Comparison of ENCODE assay signal across 8 mouse cellular contexts in the genomic region with DNA sequence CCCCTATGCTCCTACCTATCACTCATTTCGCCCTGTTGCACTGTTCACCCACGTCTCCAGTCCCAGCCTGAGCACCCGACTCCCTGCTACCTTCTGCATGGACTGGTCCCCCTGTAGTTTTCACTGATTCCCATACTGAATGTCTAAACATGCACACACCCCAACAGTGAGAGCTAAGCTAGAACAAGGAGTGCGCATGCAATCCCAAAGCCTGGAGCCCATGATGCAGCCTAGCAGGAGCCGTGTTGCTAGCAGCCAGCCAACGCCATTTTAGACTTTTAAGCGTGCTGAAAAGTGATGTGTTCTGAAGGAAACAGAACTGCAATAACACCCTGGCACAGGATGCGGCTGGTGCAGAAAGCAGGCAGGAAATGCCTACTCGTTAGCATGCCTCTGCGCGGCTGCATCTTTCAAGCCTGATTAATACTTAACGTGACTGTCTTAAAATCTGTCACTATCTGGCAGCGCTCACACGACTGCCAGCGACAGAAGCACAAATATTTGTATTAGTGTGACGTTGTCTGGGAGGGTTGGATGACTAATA.
DNase-seq lines count a peak whose midpoint lies in the region; ATAC-seq lines count a peak whose summit lies in the region.

No protein-coding gene starts in this region.

- WGBS in heart, embryonic 13.5 days, result 36% methylated on average over 16 of the region's 16 CpGs
- 28% methylated on average over 16 of the region's 16 CpGs for WGBS in kidney, embryonic 16.5 days
- WGBS in limb, embryonic 12.5 days, result 25% methylated on average over 16 of the region's 16 CpGs
- 45% methylated on average over 16 of the region's 16 CpGs for WGBS in midbrain, embryonic 13.5 days

- H3K4me1 ChIP-seq in heart, embryonic 13.5 days, result peaks cover 8% of the 10 kb centered on the region
- H3K4me1 ChIP-seq in kidney, embryonic 16.5 days (ENCODE audit: insufficient read depth, low read length), result peaks cover 3% of the 10 kb centered on the region; the same call in 1 of the 2 replicates
- H3K4me1 ChIP-seq in limb, embryonic 12.5 days (replicated peaks), result peaks cover 6% of the 10 kb centered on the region; the same call in 1 of the 2 replicates
- H3K4me1 ChIP-seq in midbrain, embryonic 13.5 days (replicated peaks), result peaks cover 8% of the 10 kb centered on the region

- peak overlapping the region; percentile 63 for H3K9ac ChIP-seq in heart, embryonic 13.5 days
- no peak overlapping the region; the same call in 1 of the 2 replicates for H3K9ac ChIP-seq in kidney, embryonic 16.5 days (replicated peaks; ENCODE audit: low read length)
- 0 out of 2 replicates have a peak overlapping the region, but pooled peaks have one; percentile 23 for H3K9ac ChIP-seq in limb, embryonic 12.5 days (replicated peaks)
- no peak overlapping the region for H3K9ac ChIP-seq in midbrain, embryonic 13.5 days (replicated peaks)

- H3K36me3 ChIP-seq in heart, embryonic 13.5 days, result no peaks in the 10 kb centered on the region
- no peaks in the 10 kb centered on the region for H3K36me3 ChIP-seq in kidney, embryonic 16.5 days (ENCODE audit: insufficient read depth, low read length)
- no peaks in the 10 kb centered on the region for H3K36me3 ChIP-seq in limb, embryonic 12.5 days
- H3K36me3 ChIP-seq in midbrain, embryonic 13.5 days, result no peaks in the 10 kb centered on the region

- DNase-seq in CD4-positive, CD25-positive, alpha-beta regulatory T cell, adult 2 months (ENCODE audit: low read depth, low spot score), result peak; percentile 64
- peak; percentile 43 for DNase-seq in telencephalon, adult 2 months (ENCODE audit: low read depth, low spot score)

- ATAC-seq in activated CD4-positive, CD25-positive, alpha-beta regulatory T cell, adult 4 months, result peak; percentile 82
- no peak for ATAC-seq in heart, embryonic 13.5 days (ENCODE audit: extremely low read depth, insufficient number of reproducible peaks, low FRiP score, low TSS enrichment)
- ATAC-seq in kidney, embryonic 16.5 days (ENCODE audit: low FRiP score, low TSS enrichment), result peak; percentile 63
- ATAC-seq in limb, embryonic 12.5 days (ENCODE audit: insufficient number of reproducible peaks, insufficient read depth, low FRiP score, low TSS enrichment, low read depth), result no peak
- ATAC-seq in midbrain, embryonic 13.5 days, result no peak
- ATAC-seq in megakaryocyte-erythroid progenitor cell, adult 5-6 weeks (replicated peaks; ENCODE audit: low FRiP score, low TSS enrichment, poor library complexity, severe bottlenecking), result no peak

- no peaks in the 10 kb centered on the region for H3K27me3 ChIP-seq in heart, embryonic 13.5 days (replicated peaks)
- no peaks in the 10 kb centered on the region for H3K27me3 ChIP-seq in kidney, embryonic 16.5 days (ENCODE audit: insufficient read depth, low read length)
- no peaks in the 10 kb centered on the region for H3K27me3 ChIP-seq in limb, embryonic 12.5 days
- no peaks in the 10 kb centered on the region for H3K27me3 ChIP-seq in midbrain, embryonic 13.5 days

- H3K4me3 ChIP-seq in heart, embryonic 13.5 days, result peak overlapping the region; percentile 40
- H3K4me3 ChIP-seq in kidney, embryonic 16.5 days (ENCODE audit: low read length), result peak overlapping the region; percentile 35
- H3K4me3 ChIP-seq in limb, embryonic 12.5 days (replicated peaks), result peak overlapping the region; percentile 31
- 0 out of 2 replicates have a peak overlapping the region, but pooled peaks have one; percentile 9 for H3K4me3 ChIP-seq in midbrain, embryonic 13.5 days (replicated peaks)

- no peak overlapping the region for H3K27ac ChIP-seq in heart, embryonic 13.5 days (replicated peaks)
- H3K27ac ChIP-seq in kidney, embryonic 16.5 days (ENCODE audit: low read length), result peak overlapping the region; percentile 36; the same call in 1 of the 2 replicates
- H3K27ac ChIP-seq in limb, embryonic 12.5 days, result no peak overlapping the region
- peak overlapping the region; percentile 56 for H3K27ac ChIP-seq in midbrain, embryonic 13.5 days

- peak overlapping the region; percentile 71 for H3K4me2 ChIP-seq in heart, embryonic 13.5 days
- H3K4me2 ChIP-seq in kidney, embryonic 16.5 days (replicated peaks; ENCODE audit: low read depth, low read length), result peak overlapping the region; percentile 59
- H3K4me2 ChIP-seq in limb, embryonic 12.5 days, result peak overlapping the region; percentile 59
- peak overlapping the region; percentile 37 for H3K4me2 ChIP-seq in midbrain, embryonic 13.5 days (replicated peaks)

- no peaks in the 10 kb centered on the region for H3K9me3 ChIP-seq in heart, embryonic 13.5 days
- H3K9me3 ChIP-seq in kidney, embryonic 16.5 days (ENCODE audit: low read length), result no peaks in the 10 kb centered on the region
- no peaks in the 10 kb centered on the region for H3K9me3 ChIP-seq in limb, embryonic 12.5 days
- H3K9me3 ChIP-seq in midbrain, embryonic 13.5 days, result no peaks in the 10 kb centered on the region

Comparison
In these comparisons a context has a peak if more than half of its experiments do, and no peak if none do; other contexts are left out.
1. ATAC-seq: peak in activated CD4-positive, CD25-positive, alpha-beta regulatory T cell, adult 4 months (single experiment) and kidney, embryonic 16.5 days (single experiment); none in heart, embryonic 13.5 days (single experiment), limb, embryonic 12.5 days (single experiment), midbrain, embryonic 13.5 days (single experiment) and megakaryocyte-erythroid progenitor cell, adult 5-6 weeks (single experiment).
2. H3K27ac ChIP-seq: peak in kidney, embryonic 16.5 days (single experiment) and midbrain, embryonic 13.5 days (single experiment); none in heart, embryonic 13.5 days (single experiment) and limb, embryonic 12.5 days (single experiment).
3. H3K9ac ChIP-seq: peak in heart, embryonic 13.5 days (single experiment) and limb, embryonic 12.5 days (single experiment); none in kidney, embryonic 16.5 days (single experiment) and midbrain, embryonic 13.5 days (single experiment).
4. Peak in every context shown above with its lines, with median percentiles within 50 percentile points of each other: H3K4me2 ChIP-seq and H3K4me3 ChIP-seq.